Mouse (Mus musculus) embryonic fibroblast, embryonic 13.5 days (primary cell): Measurements from ENCODE around the gene Luzp1. TPM values are rescaled to one million over a fixed set of nuclear protein-coding genes. Genes with fewer than 3 reads are reported as not detected.
A peak's percentile ranks its signal among the peaks of the same experiment; 100 is the strongest.

Experiments
- H3K27ac ChIP-seq: 2 replicates; pipeline ENCODE4 v1.5.1; 2012; ENCODE audit warnings: low read length, control low read depth, inconsistent platforms; ENCODE audit not compliant: insufficient read depth
- H3K4me1 ChIP-seq: 2 replicates; pipeline ENCODE4 v1.6.1; 2011; ENCODE audit warnings: low read length; ENCODE audit not compliant: control insufficient read depth, insufficient read depth
- H3K4me3 ChIP-seq: 2 replicates; pipeline ENCODE4 v1.5.1; 2011; ENCODE audit warnings: mild to moderate bottlenecking, control low read depth, low read length; ENCODE audit not compliant: insufficient read depth
- CTCF ChIP-seq: IDR thresholded peaks from 2 replicates; pipeline ENCODE4 v1.5.1; 2011; ENCODE audit warnings: mild to moderate bottlenecking, control low read depth, low read length, moderate library complexity, borderline replicate concordance; ENCODE audit not compliant: insufficient read depth
- POLR2A ChIP-seq: IDR thresholded peaks from 2 replicates; pipeline ENCODE4 v1.6.1; 2011; ENCODE audit warnings: low read depth, mild to moderate bottlenecking, control low read depth, low read length, moderate library complexity
- polyA plus RNA-seq: library from polyadenylated mRNA; stranded (reverse); fragments of >200 nt; gene quantifications from 2 replicates; pipeline ENCODE4 v1.2.4, GENCODE M21; 2011; ENCODE audit warnings: low read depth; ENCODE audit not compliant: missing spikeins, insufficient read length

Gene Luzp1
- polyA plus RNA-seq, 1 experiment, result 58.5 TPM

DNA sequence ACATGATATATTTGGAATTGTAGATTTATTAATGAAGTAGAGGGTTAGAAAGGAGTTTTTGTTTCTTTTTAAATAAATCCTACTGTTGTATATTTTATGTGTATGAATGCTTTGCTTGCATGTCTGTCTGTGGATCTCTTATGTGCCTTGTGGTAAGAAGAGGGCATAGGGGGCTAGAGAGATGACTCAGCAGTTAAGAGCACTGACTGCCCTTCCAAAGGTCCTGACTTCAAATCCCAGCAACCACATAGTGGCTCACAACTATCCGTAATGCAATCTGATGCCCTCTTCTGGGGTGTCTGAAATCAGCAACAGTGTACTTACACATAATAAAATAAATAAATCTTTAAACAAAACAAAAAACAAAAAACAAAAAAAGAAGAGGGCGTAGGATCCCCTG is 17.0 kb downstream of the Luzp1 start:
- H3K4me1 ChIP-seq, result no peaks in the 10 kb centered on the region
- no peak overlapping the region for H3K27ac ChIP-seq
- TF ChIP-seq CTCF (no peak), POLR2A (no peak)
- H3K4me3 ChIP-seq, result no peak overlapping the region

DNA sequence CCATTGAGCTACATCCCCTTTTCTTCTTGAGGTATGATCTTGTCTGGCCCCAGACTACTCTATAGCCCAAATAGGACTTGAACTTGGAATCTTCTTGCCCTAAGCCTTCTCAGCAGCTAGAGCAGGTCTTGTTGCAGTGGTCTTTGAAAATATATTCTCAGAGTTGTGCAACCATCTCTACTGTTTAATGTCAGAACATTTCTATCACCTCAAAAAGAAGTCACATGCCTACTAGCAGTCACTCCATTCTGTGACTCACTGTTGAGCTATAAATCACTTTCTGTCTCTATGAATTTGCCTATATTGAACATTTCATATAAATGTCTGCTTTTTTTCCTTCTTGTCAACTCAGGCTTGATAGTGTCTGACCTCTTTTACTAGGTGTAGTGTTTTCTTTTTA is 26.4 kb downstream of the Luzp1 start:
- TF ChIP-seq CTCF (no peak), POLR2A (no peak)
- Histone ChIP-seq H3K4me3 (no peak overlapping the region), H3K4me1 (peaks cover 5% of the 10 kb centered on the region; the same call in 1 of the 2 replicates), H3K27ac (no peak overlapping the region)

- Histone ChIP-seq H3K4me3 (no peak overlapping the region), H3K27ac (peak overlapping the region; percentile 81), H3K4me1 (peaks cover 4% of the 10 kb centered on the region)
- TF ChIP-seq CTCF, result no peak
- no peak for TF ChIP-seq POLR2A
Measured at GRCm38 (mm10) chr4:136505426-136506215, 36.1 kb downstream of the Luzp1 start.

GRCm38 (mm10) chr4:136509857-136510256 is 40.3 kb downstream of the Luzp1 start:
- Histone ChIP-seq H3K27ac (no peak overlapping the region), H3K4me3 (no peak overlapping the region), H3K4me1 (peaks cover 12% of the 10 kb centered on the region)
- TF ChIP-seq CTCF, result no peak
- TF ChIP-seq POLR2A, result no peak

- H3K4me1 ChIP-seq, result peaks cover 22% of the 10 kb centered on the region
- TF ChIP-seq CTCF (no peak), POLR2A (no peak)
- no peak overlapping the region; the same call in 1 of the 2 replicates for H3K27ac ChIP-seq
- no peak overlapping the region for H3K4me3 ChIP-seq
Measured at GRCm38 (mm10) chr4:136511708-136512107, 42.1 kb downstream of the Luzp1 start.

- H3K4me1 ChIP-seq, result peaks cover 27% of the 10 kb centered on the region
- no peak for TF ChIP-seq CTCF
- TF ChIP-seq POLR2A, result no peak
- H3K27ac ChIP-seq, result no peak overlapping the region
- no peak overlapping the region for H3K4me3 ChIP-seq
Measured at GRCm38 (mm10) chr4:136512905-136513304, 43.3 kb downstream of the Luzp1 start.

DNA sequence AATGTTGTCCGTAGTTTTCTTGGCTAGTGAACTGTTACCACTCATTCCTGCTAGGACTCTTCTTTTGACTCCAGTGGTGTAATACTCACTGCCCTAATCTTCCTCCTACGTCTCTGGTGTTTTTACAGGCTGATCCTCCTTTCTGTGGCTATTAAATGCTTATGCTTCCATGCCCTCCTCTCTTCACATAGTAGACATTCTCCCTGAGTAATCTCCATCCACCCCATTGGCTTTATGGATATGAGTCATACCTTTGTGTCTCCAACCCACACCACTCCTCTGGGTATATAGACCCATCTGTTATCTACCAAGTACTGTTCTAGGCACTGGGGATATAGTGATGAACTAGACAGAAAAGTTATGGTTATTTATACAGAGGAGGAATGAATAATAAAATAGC is 48.6 kb downstream of the Luzp1 start:
- TF ChIP-seq POLR2A, result no peak
- no peak for TF ChIP-seq CTCF
- H3K4me1 ChIP-seq, result peaks cover 22% of the 10 kb centered on the region
- H3K4me3 ChIP-seq, result no peak overlapping the region
- peak overlapping the region; percentile 57 for H3K27ac ChIP-seq

DNA sequence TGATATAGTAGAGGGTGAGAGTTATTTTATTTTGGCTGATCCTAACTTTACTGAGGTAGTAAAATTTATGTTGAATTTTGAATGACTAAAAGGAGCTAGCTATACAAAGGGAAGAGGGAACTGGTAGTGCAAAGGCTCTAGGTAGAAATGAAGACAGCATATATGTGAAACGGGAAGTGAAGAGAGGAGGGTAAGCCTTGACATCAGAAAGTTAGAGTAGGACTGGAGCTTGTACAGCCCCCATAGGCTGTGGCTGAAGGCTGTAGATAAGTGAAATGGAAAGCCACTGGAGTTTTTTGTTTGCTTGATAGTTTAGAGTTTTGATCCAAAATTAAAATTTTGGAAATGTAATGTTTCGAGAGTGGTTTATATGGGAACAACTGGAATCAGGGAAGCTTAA is 49.0 kb downstream of the Luzp1 start:
- TF ChIP-seq CTCF, result no peak
- TF ChIP-seq POLR2A, result no peak
- Histone ChIP-seq H3K27ac (no peak overlapping the region; the same call in 1 of the 2 replicates), H3K4me1 (peaks cover 22% of the 10 kb centered on the region), H3K4me3 (no peak overlapping the region)

DNA sequence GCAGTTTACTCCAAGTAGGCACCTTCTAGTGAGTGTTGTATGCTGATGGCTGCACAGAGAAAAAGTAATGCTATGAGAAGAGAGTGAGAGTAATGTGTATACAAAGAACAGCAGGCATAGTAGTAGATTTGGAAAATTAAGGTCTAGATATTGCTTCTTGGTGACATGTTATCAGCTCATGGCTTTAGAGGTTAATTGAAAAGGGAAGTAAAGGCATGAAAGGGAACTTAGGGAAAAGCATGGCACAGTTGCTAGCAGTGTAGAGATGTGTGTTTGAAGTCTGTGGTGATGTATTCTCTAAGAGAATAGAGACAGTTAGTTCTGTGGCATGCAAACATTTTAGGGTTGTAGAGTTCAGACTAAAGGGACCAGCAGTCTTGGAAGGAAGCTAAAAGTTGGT is 50.3 kb downstream of the Luzp1 start:
- H3K4me3 ChIP-seq, result no peak overlapping the region
- peaks cover 21% of the 10 kb centered on the region for H3K4me1 ChIP-seq
- no peak overlapping the region for H3K27ac ChIP-seq
- TF ChIP-seq POLR2A (no peak), CTCF (no peak)

DNA sequence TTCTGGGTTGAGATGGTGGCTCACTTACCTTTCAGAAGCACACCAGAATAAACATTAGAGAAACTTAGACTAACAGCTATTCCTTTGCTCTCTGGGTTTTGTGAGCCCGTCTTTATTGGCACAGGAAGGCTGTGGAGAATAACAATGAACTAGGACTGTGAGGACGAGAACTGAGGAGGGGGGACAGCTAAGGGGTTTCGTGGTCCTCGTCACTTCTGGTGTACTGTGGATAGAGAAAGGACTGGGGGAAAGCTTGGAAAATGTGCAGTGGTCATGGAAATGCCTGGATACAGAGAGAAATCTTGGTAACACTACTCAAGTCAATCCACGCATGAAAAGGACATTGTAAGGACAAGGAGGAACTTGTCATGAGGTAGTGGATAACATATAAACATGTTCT is 52.3 kb downstream of the Luzp1 start:
- Histone ChIP-seq H3K4me1 (peaks cover 11% of the 10 kb centered on the region), H3K4me3 (no peak overlapping the region), H3K27ac (peak overlapping the region; percentile 20; the same call in 1 of the 2 replicates)
- TF ChIP-seq CTCF, result no peak
- no peak for TF ChIP-seq POLR2A
